Mouse (Mus musculus) liver, embryonic 16.5 days (tissue): ENCODE results near the gene Lrrc23. TPM values are rescaled to one million over a fixed set of nuclear protein-coding genes. Genes with fewer than 3 reads are reported as not detected.
A peak's percentile ranks its signal among the peaks of the same experiment; 100 is the strongest.

Source experiments
- ATAC-seq: fragments of 200-750 bp; cut with Nextera tagmentation; 2 replicates; pipeline ENCODE4 v1.8.0; 2017; ENCODE audit warnings: low read depth, mild to moderate bottlenecking, moderate number of reproducible peaks, moderate library complexity
- H3K27ac ChIP-seq: fragments of 300-500 bp; sonication (generic); 2 replicates; pipeline ENCODE4 v1.5.1; 2014; ENCODE audit warnings: mild to moderate bottlenecking, low read length
- H3K27me3 ChIP-seq: fragments of 300-500 bp; sonication (generic); 2 replicates; pipeline ENCODE4 v1.6.1; 2014; ENCODE audit warnings: low read depth, low read length, mixed read lengths; ENCODE audit not compliant: control insufficient read depth, insufficient read depth
- H3K36me3 ChIP-seq: fragments of 300-500 bp; sonication (generic); 2 replicates; pipeline ENCODE4 v1.6.1; 2014; ENCODE audit warnings: mild to moderate bottlenecking; ENCODE audit not compliant: control insufficient read depth, insufficient read depth
- H3K4me1 ChIP-seq: fragments of 300-500 bp; sonication (generic); 2 replicates; pipeline ENCODE4 v1.6.1; 2014; ENCODE audit warnings: low read depth, low read length, mixed read lengths; ENCODE audit not compliant: control insufficient read depth
- H3K4me2 ChIP-seq: fragments of 300-500 bp; sonication (generic); 2 replicates; pipeline ENCODE4 v1.6.1; 2014; ENCODE audit warnings: low read depth, low read length, mixed read lengths
- H3K4me3 ChIP-seq: fragments of 300-500 bp; sonication (generic); 2 replicates; pipeline ENCODE4 v1.5.1; 2014; ENCODE audit warnings: low read depth, mild to moderate bottlenecking, low read length
- H3K9ac ChIP-seq: fragments of 300-500 bp; sonication (generic); 2 replicates; pipeline ENCODE4 v1.6.1; 2014; ENCODE audit warnings: low read depth, low read length
- H3K9me3 ChIP-seq: fragments of 300-500 bp; sonication (generic); replicated peaks from 2 replicates; pipeline ENCODE4 v1.6.1; 2016; ENCODE audit warnings: low read length; ENCODE audit not compliant: control insufficient read depth
- WGBS: fragments of 180-500 bp; shearing (Covaris S2); extraction: QIAGEN DNeasy Blood & Tissue Kit; methylation state at CpG from one replicate; pipeline ENCODE4 v1.1.7; 2014; ENCODE audit not compliant: insufficient replicate concordance; 5-methylcytosine and 5-hydroxymethylcytosine counted together
- polyA plus RNA-seq: library from polyadenylated mRNA; unstranded; fragments of >200 nt; fragmentation: Nextera tagmentation; extraction: Ambion mirVana; gene quantifications from 2 replicates; pipeline ENCODE4 v1.2.1, GENCODE M21; 2015

Lrrc23 gene
- polyA plus RNA-seq, 1 experiment from 2014 or later: not detected

GRCm38 (mm10) chr6:124743647-124744046 is 35.9 kb downstream of the Lrrc23 start:
- Histone ChIP-seq H3K4me3 (no peak overlapping the region), H3K27me3 (no peaks in the 10 kb centered on the region), H3K4me2 (no peak overlapping the region), H3K9ac (no peak overlapping the region), H3K36me3 (no peaks in the 10 kb centered on the region), H3K27ac (no peak overlapping the region), H3K9me3 (no peaks in the 10 kb centered on the region), H3K4me1 (peaks cover 41% of the 10 kb centered on the region)
- no peak for ATAC-seq
- 80% methylated on average over 8 of the region's 8 CpGs for WGBS

GRCm38 (mm10) chr6:124742839-124743514 is 36.5 kb downstream of the Lrrc23 start:
- H3K27ac ChIP-seq: no peak overlapping the region
- peaks cover 45% of the 10 kb centered on the region for H3K4me1 ChIP-seq
- H3K9ac ChIP-seq: no peak overlapping the region
- no peaks in the 10 kb centered on the region for H3K36me3 ChIP-seq
- ATAC-seq: no peak
- 80% methylated on average over 15 of the region's 15 CpGs for WGBS
- no peak overlapping the region for H3K4me3 ChIP-seq
- H3K4me2 ChIP-seq: no peak overlapping the region
- H3K9me3 ChIP-seq: no peaks in the 10 kb centered on the region
- no peaks in the 10 kb centered on the region for H3K27me3 ChIP-seq

DNA sequence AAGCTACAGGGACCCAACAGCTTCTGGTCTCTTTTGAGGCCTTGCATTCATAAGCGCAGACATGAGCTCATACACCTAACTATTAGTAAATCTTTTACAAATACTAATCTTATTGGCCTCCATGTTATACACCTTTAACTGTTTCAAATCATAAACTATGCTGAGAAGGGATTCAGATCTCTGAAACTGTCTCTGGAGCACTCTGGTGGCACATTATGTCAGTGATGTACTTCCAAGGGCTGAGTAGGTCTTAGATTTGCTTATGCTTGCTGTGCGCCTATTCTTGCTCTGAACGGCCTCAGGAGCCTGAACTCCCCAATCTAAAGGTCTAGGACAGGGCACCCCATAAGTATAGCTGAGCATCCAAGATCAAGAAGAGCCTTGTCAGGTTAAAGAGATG is 37.7 kb downstream of the Lrrc23 start:
- Histone ChIP-seq H3K36me3 (no peaks in the 10 kb centered on the region), H3K4me3 (peak overlapping the region; percentile 70), H3K9ac (peak overlapping the region; percentile 75), H3K4me2 (peak overlapping the region; percentile 95), H3K27me3 (no peaks in the 10 kb centered on the region), H3K9me3 (no peaks in the 10 kb centered on the region), H3K4me1 (peaks cover 45% of the 10 kb centered on the region), H3K27ac (peak overlapping the region; percentile 96)
- 82% methylated on average over 3 of the region's 3 CpGs for WGBS
- no peak for ATAC-seq

DNA sequence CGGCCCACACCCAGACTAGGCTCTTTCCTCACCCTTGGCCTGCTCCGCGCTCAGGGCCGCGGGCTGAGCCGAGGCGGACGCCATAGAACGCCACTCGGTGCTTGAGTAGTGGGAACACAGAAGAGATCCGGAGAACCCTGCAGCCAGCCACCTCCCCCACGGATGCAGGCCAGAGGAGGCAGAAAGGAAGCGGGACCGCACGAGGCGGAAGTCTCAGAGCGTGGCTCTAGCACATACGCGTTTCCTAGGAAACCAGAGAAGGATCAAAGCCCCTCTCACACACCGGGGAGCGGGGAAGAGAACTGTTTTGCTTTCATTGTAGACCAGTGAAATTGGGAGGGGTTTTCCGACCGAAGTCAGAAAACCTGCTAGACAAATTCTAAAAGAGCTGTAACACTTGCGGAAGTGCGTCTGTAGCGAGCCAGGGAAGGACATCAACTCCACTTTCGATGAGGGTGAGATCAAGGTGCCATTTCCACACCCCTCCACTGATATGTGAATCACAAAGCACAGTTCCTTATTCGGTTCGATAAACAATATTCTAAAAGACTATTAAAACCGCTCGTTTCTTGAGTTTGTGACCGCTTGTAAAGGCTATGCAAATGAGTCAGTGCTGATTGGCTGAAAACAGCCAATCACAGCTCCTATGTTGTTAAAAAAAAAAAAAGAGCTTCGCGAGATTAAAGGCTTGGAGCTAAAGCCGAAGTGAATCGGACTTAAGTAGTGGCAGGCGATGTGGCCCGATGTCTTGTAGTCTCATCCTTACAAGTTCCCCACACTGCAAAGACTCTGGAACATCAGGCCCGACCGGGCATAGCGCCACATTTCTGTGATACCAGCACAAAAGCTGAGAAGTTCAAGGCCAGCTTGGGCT is 38.4 kb downstream of the Lrrc23 start, which contains the start of gene Grcc10:
Grcc10 (minus strand) TSS at position 487 of the 874 bp plus-strand sequence.
- Histone ChIP-seq H3K27ac (peak within 1 kb of the TSS; percentile 96), H3K9ac (peak within 1 kb of the TSS; percentile 75), H3K9me3 (no peaks in the 10 kb centered on the region), H3K4me3 (peak within 1 kb of the TSS; percentile 70), H3K4me2 (peak within 1 kb of the TSS; percentile 95), H3K4me1 (peaks cover 39% of the 10 kb centered on the region), H3K36me3 (no peaks in the 10 kb centered on the region), H3K27me3 (no peaks in the 10 kb centered on the region)
- WGBS: under 1% methylated on average over 41 of the region's 41 CpGs
- ATAC-seq: peak; percentile 62

GRCm38 (mm10) chr6:124740211-124740887 is 39.2 kb downstream of the Lrrc23 start:
- Histone ChIP-seq H3K27ac (peak overlapping the region; percentile 96), H3K4me2 (peak overlapping the region; percentile 95), H3K4me1 (peaks cover 35% of the 10 kb centered on the region), H3K4me3 (peak overlapping the region; percentile 70), H3K27me3 (no peaks in the 10 kb centered on the region), H3K9me3 (no peaks in the 10 kb centered on the region), H3K36me3 (no peaks in the 10 kb centered on the region), H3K9ac (peak overlapping the region; percentile 75)
- no peak for ATAC-seq
- WGBS: 0% methylated on average over 29 of the region's 29 CpGs

GRCm38 (mm10) chr6:124739231-124739796 is 40.2 kb downstream of the Lrrc23 start:
- H3K9ac ChIP-seq: peak overlapping the region; percentile 75; the same call in 1 of the 2 replicates

DNA sequence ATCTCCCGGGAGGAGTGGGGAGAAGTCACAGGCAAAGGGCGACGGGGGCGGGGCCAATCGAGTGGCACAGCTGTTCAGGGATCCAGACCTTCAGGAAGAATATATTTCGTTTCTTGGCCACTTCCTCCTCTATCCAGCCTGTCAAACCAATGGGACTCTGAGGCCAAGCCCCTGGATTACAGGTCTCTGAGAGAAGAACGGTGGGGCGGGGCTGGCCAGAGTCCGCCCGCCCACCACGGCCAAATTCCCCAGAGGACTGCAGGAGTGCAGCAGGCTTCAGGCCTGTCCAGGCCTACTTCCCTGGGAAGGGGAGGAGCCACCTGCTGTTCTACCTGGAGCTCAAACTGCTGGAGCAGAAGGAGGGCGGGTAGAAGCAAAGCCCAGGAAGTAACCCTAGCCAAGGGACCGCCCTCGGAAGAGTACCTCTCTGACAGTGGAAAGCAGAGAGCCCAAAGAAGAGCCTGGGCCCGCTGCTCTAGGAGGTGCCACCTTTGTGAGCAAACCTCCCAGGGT is 41.0 kb downstream of the Lrrc23 start, which contains the start of gene Ptpn6:
Ptpn6 (minus strand) TSS at position 204 of the 513 bp plus-strand sequence.
- peak within 1 kb of the TSS; percentile 37 for H3K4me3 ChIP-seq
- peak within 1 kb of the TSS; percentile 95 for H3K4me2 ChIP-seq
- peak; percentile 61 for ATAC-seq
- H3K4me1 ChIP-seq: peaks cover 30% of the 10 kb centered on the region
- peak within 1 kb of the TSS; percentile 96 for H3K27ac ChIP-seq
- WGBS: 21% methylated on average over 15 of the region's 15 CpGs
- H3K36me3 ChIP-seq: no peaks in the 10 kb centered on the region
- H3K27me3 ChIP-seq: no peaks in the 10 kb centered on the region
- H3K9me3 ChIP-seq: no peaks in the 10 kb centered on the region
- peak within 1 kb of the TSS; percentile 75 for H3K9ac ChIP-seq

More at GRCm38 (mm10) chr6:124739231-124739796, 40.2 kb downstream of the Lrrc23 start:
- Histone ChIP-seq H3K4me1 (peaks cover 30% of the 10 kb centered on the region), H3K27ac (peak overlapping the region; percentile 96), H3K27me3 (no peaks in the 10 kb centered on the region), H3K4me3 (no peak overlapping the region), H3K36me3 (no peaks in the 10 kb centered on the region), H3K9me3 (no peaks in the 10 kb centered on the region), H3K4me2 (peak overlapping the region; percentile 95; the same call in 1 of the 2 replicates)
- ATAC-seq: no peak
- 69% methylated on average over 10 of the region's 10 CpGs for WGBS

DNA sequence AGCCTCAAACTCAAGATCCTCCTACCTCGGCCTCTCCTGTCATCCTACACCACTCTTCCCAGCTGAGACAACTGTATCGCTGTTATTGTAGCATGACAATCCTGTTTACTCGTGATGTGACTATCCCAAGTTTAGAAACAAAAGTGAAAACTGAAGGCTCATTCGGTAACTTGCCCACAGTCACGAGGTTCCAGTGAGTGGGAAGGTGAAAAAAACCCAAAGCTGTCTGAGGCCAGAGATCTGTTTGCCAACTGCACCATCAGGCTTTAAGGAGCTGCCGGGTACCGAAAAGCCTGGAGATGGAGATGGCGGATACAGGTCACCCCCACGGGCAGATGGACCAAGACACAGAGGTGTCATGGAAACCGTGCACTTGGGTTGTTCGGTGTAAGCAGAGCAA is 42.5 kb downstream of the Lrrc23 start:
- Histone ChIP-seq H3K4me3 (no peak overlapping the region), H3K9ac (no peak overlapping the region), H3K27me3 (no peaks in the 10 kb centered on the region), H3K27ac (no peak overlapping the region), H3K4me1 (peaks cover 37% of the 10 kb centered on the region), H3K9me3 (no peaks in the 10 kb centered on the region), H3K36me3 (no peaks in the 10 kb centered on the region), H3K4me2 (no peak overlapping the region)
- ATAC-seq: no peak
- WGBS: 79% methylated on average over 11 of the region's 11 CpGs
